ENCODE assay signal across 11 mouse cellular contexts in genomic region chr16:77443318-77443717, GRCm38 (mm10).
A peak's percentile ranks its signal among the peaks of the same experiment; 100 is the strongest.
DNase-seq lines count a peak whose midpoint lies in the region; ATAC-seq and TF ChIP-seq lines count a peak whose summit lies in the region.
"Had no signal": no experiment of that assay in that cellular context is flagged by ENCODE, and none has a peak within 500 bp of the region (broad histone marks: within the 10 kb centered on the region; RNA-seq: fewer than 3 reads in every experiment).

No protein-coding gene starts in this region.

- no peak overlapping the region for H3K4me3 ChIP-seq in hindbrain, embryonic 13.5 days
- H3K4me3 ChIP-seq in hindbrain, embryonic 11.5 days (ENCODE audit: low read depth, low read length), result no peak overlapping the region
- H3K4me3 ChIP-seq in neural tube, embryonic 13.5 days, result no peak overlapping the region
- H3K4me3 ChIP-seq in hindbrain, embryonic 15.5 days, result no peak overlapping the region
- no peak overlapping the region for H3K4me3 ChIP-seq in kidney, adult 2 months (ENCODE audit: insufficient read depth, low read depth, low read length)
- H3K4me3 ChIP-seq: intestine, embryonic 15.5 days had no signal

- no peaks in the 10 kb centered on the region for H3K9me3 ChIP-seq in hindbrain, embryonic 13.5 days
- H3K9me3 ChIP-seq in hindbrain, embryonic 11.5 days (ENCODE audit: control insufficient read depth, low read length), result no peaks in the 10 kb centered on the region
- H3K9me3 ChIP-seq in neural tube, embryonic 13.5 days, result no peaks in the 10 kb centered on the region
- H3K9me3 ChIP-seq in hindbrain, embryonic 15.5 days, result no peaks in the 10 kb centered on the region
- H3K9me3 ChIP-seq: intestine, embryonic 15.5 days had no signal

- no peak overlapping the region for H3K9ac ChIP-seq in hindbrain, embryonic 13.5 days
- no peak overlapping the region for H3K9ac ChIP-seq in hindbrain, embryonic 11.5 days (ENCODE audit: low read depth, low read length)
- no peak overlapping the region for H3K9ac ChIP-seq in neural tube, embryonic 13.5 days
- H3K9ac ChIP-seq in hindbrain, embryonic 15.5 days, result no peak overlapping the region
- H3K9ac ChIP-seq: intestine, embryonic 15.5 days had no signal

- H3K27me3 ChIP-seq in hindbrain, embryonic 13.5 days, result no peaks in the 10 kb centered on the region
- H3K27me3 ChIP-seq in hindbrain, embryonic 11.5 days (ENCODE audit: control insufficient read depth, insufficient read depth, low read length), result no peaks in the 10 kb centered on the region
- no peaks in the 10 kb centered on the region for H3K27me3 ChIP-seq in neural tube, embryonic 13.5 days
- no peaks in the 10 kb centered on the region for H3K27me3 ChIP-seq in hindbrain, embryonic 15.5 days
- no peaks in the 10 kb centered on the region for H3K27me3 ChIP-seq in kidney, adult 2 months (replicated peaks; ENCODE audit: control insufficient read depth, insufficient read depth, low read length)
- H3K27me3 ChIP-seq: intestine, embryonic 15.5 days had no signal

- peaks cover 21% of the 10 kb centered on the region for H3K4me1 ChIP-seq in hindbrain, embryonic 13.5 days (replicated peaks)
- H3K4me1 ChIP-seq in hindbrain, embryonic 11.5 days (replicated peaks; ENCODE audit: control insufficient read depth, insufficient read depth, low read length), result 0 out of 2 replicates have a peak, but pooled peaks cover 3% of the 10 kb centered on the region
- peaks cover 55% of the 10 kb centered on the region for H3K4me1 ChIP-seq in neural tube, embryonic 13.5 days (replicated peaks)
- peaks cover 20% of the 10 kb centered on the region for H3K4me1 ChIP-seq in hindbrain, embryonic 15.5 days (replicated peaks)
- no peaks in the 10 kb centered on the region for H3K4me1 ChIP-seq in kidney, adult 2 months (ENCODE audit: control insufficient read depth, insufficient read depth, low read length)
- H3K4me1 ChIP-seq: intestine, embryonic 15.5 days had no signal

- peak overlapping the region; percentile 52; the same call in 1 of the 2 replicates for H3K27ac ChIP-seq in hindbrain, embryonic 13.5 days
- H3K27ac ChIP-seq in hindbrain, embryonic 11.5 days (ENCODE audit: low read depth, low read length), result no peak overlapping the region
- peak overlapping the region; percentile 65 for H3K27ac ChIP-seq in neural tube, embryonic 13.5 days (replicated peaks)
- H3K27ac ChIP-seq in hindbrain, embryonic 15.5 days (replicated peaks), result peak overlapping the region; percentile 34; the same call in 1 of the 2 replicates
- H3K27ac ChIP-seq in kidney, adult 2 months (ENCODE audit: insufficient read depth, low read depth, low read length), result no peak overlapping the region
- H3K27ac ChIP-seq: intestine, embryonic 15.5 days had no signal

- H3K4me2 ChIP-seq in hindbrain, embryonic 13.5 days, result no peak overlapping the region
- H3K4me2 ChIP-seq in hindbrain, embryonic 11.5 days (replicated peaks; ENCODE audit: low read depth, low read length), result no peak overlapping the region
- no peak overlapping the region for H3K4me2 ChIP-seq in neural tube, embryonic 13.5 days
- H3K4me2 ChIP-seq in hindbrain, embryonic 15.5 days, result no peak overlapping the region
- H3K4me2 ChIP-seq: intestine, embryonic 15.5 days; liver, embryonic 11.5 days had no signal

- 75% methylated on average over 5 of the region's 5 CpGs for WGBS in hindbrain, embryonic 13.5 days
- 82% methylated on average over 5 of the region's 5 CpGs for WGBS in hindbrain, embryonic 11.5 days
- WGBS in neural tube, embryonic 13.5 days, result 74% methylated on average over 5 of the region's 5 CpGs
- 76% methylated on average over 5 of the region's 5 CpGs for WGBS in hindbrain, embryonic 15.5 days
- 86% methylated on average over 5 of the region's 5 CpGs for WGBS in kidney, adult 2 months

- H3K36me3 ChIP-seq in hindbrain, embryonic 13.5 days, result peaks cover 3% of the 10 kb centered on the region; the same call in 1 of the 2 replicates
- no peaks in the 10 kb centered on the region for H3K36me3 ChIP-seq in hindbrain, embryonic 11.5 days (ENCODE audit: control insufficient read depth, insufficient read depth, low read length)
- H3K36me3 ChIP-seq in neural tube, embryonic 13.5 days, result no peaks in the 10 kb centered on the region
- H3K36me3 ChIP-seq in hindbrain, embryonic 15.5 days, result no peaks in the 10 kb centered on the region
- no peaks in the 10 kb centered on the region for H3K36me3 ChIP-seq in kidney, adult 2 months (ENCODE audit: control insufficient read depth, insufficient read depth, low read length)
- H3K36me3 ChIP-seq: intestine, embryonic 15.5 days had no signal

- TF ChIP-seq CTCF in kidney, adult 2 months (conservative IDR thresholded peaks at IDR 0.05; ENCODE audit: insufficient read depth, insufficient read length, low read depth, low read length), result no peak

- TF ChIP-seq POLR2A in kidney, adult 2 months (IDR thresholded peaks at IDR 0.05; ENCODE audit: low read depth, low read length), result no peak

- no peak for ATAC-seq in hindbrain, embryonic 13.5 days (ENCODE audit: low FRiP score)
- no peak for ATAC-seq in hindbrain, embryonic 11.5 days (ENCODE audit: low FRiP score)
- ATAC-seq in neural tube, embryonic 13.5 days (ENCODE audit: low read depth), result no peak
- ATAC-seq in hindbrain, embryonic 15.5 days (ENCODE audit: low FRiP score, low read depth), result no peak

- DNase-seq in hindbrain, embryonic 11.5 days (ENCODE audit: low spot score), result no peak
- no peak for DNase-seq in neural tube, embryonic 10.5 days (ENCODE audit: extremely low spot score, low spot score)
- DNase-seq in kidney, adult 2 months, result no peak
- DNase-seq in urinary bladder, adult 18-20 months (ENCODE audit: low spot score in 2 of 2), result no peak
- DNase-seq: gastrocnemius, postnatal 36 days; thymus, postnatal 36 days had no signal

Comparison
In these comparisons a context has a peak if more than half of its experiments do, and no peak if none do; other contexts are left out.
1. H3K27ac ChIP-seq: peak in hindbrain, embryonic 13.5 days (single experiment), neural tube, embryonic 13.5 days (single experiment) and hindbrain, embryonic 15.5 days (single experiment); none in hindbrain, embryonic 11.5 days (single experiment) and kidney, adult 2 months (single experiment).